8 mouse cellular contexts compared by ENCODE assay signal in genomic region chr10:62508459-62508858, GRCm38 (mm10). TPM values are rescaled to one million over a fixed set of nuclear protein-coding genes. Genes with fewer than 3 reads are reported as not detected.
DNase-seq lines count a peak whose midpoint lies in the region; ATAC-seq and TF ChIP-seq lines count a peak whose summit lies in the region.

No protein-coding gene starts in this region.

- peaks cover 38% of the 10 kb centered on the region for H3K27me3 ChIP-seq in forebrain, embryonic 10.5 days (ENCODE audit: poor library complexity, severe bottlenecking)
- H3K27me3 ChIP-seq in hindbrain, embryonic 10.5 days (ENCODE audit: insufficient read depth, poor library complexity, severe bottlenecking), result peaks cover 29% of the 10 kb centered on the region
- peaks cover 23% of the 10 kb centered on the region for H3K27me3 ChIP-seq in limb, embryonic 13.5 days
- no peaks in the 10 kb centered on the region for H3K27me3 ChIP-seq in midbrain, postnatal 0 days (ENCODE audit: insufficient read depth, low read length)

- peak overlapping the region; percentile 64 for H3K4me2 ChIP-seq in limb, embryonic 13.5 days (replicated peaks)
- peak overlapping the region; percentile 47 for H3K4me2 ChIP-seq in midbrain, postnatal 0 days (ENCODE audit: low read depth, low read length, poor library complexity, severe bottlenecking)

- peak; percentile 21 to 41 for DNase-seq in spleen, adult 18-20 months
- no peak for DNase-seq in spleen, postnatal 36 days (ENCODE audit: low spot score in 2 of 2)
- no peak for DNase-seq in forebrain, embryonic 10.5 days (ENCODE audit: extremely low spot score, low spot score)
- DNase-seq in hindbrain, embryonic 10.5 days (ENCODE audit: low spot score), result peak; percentile 11
- DNase-seq in midbrain, postnatal 0 days (ENCODE audit: low spot score), result no peak
- no peak for DNase-seq in retina, embryonic 14.5 days (ENCODE audit: low spot score)
- no peak for DNase-seq in left cerebral cortex, adult 18-20 months (ENCODE audit: low spot score in 2 of 2)

- TF ChIP-seq CTCF in midbrain, postnatal 0 days (IDR thresholded peaks at IDR 0.05), result no peak

- peak overlapping the region; percentile 54 for H3K9ac ChIP-seq in limb, embryonic 13.5 days
- H3K9ac ChIP-seq in midbrain, postnatal 0 days (replicated peaks; ENCODE audit: low read length, poor library complexity, severe bottlenecking), result peak overlapping the region; percentile 39; the same call in 1 of the 2 replicates

- ATAC-seq in limb, embryonic 13.5 days (ENCODE audit: low FRiP score, low read depth), result no peak
- ATAC-seq in midbrain, postnatal 0 days (ENCODE audit: low FRiP score), result no peak

- H3K4me1 ChIP-seq in forebrain, embryonic 10.5 days, result peaks cover 10% of the 10 kb centered on the region
- H3K4me1 ChIP-seq in hindbrain, embryonic 10.5 days (replicated peaks), result peaks cover 11% of the 10 kb centered on the region
- 0 out of 2 replicates have a peak, but pooled peaks cover 8% of the 10 kb centered on the region for H3K4me1 ChIP-seq in limb, embryonic 13.5 days
- no peaks in the 10 kb centered on the region for H3K4me1 ChIP-seq in midbrain, postnatal 0 days (ENCODE audit: insufficient read depth, low read length)

- no peak overlapping the region for H3K27ac ChIP-seq in forebrain, embryonic 10.5 days
- H3K27ac ChIP-seq in hindbrain, embryonic 10.5 days, result no peak overlapping the region
- H3K27ac ChIP-seq in limb, embryonic 13.5 days, result no peak overlapping the region
- H3K27ac ChIP-seq in midbrain, postnatal 0 days (ENCODE audit: low read depth, low read length), result no peak overlapping the region

- WGBS in forebrain, embryonic 10.5 days, result 10% methylated on average over 11 of the region's 11 CpGs
- WGBS in hindbrain, embryonic 10.5 days, result 8% methylated on average over 11 of the region's 11 CpGs
- 5% methylated on average over 11 of the region's 11 CpGs for WGBS in limb, embryonic 13.5 days
- WGBS in midbrain, postnatal 0 days, result 9% methylated on average over 11 of the region's 11 CpGs

- H3K4me3 ChIP-seq in forebrain, embryonic 10.5 days, result peak overlapping the region; percentile 43
- peak overlapping the region; percentile 43 for H3K4me3 ChIP-seq in hindbrain, embryonic 10.5 days
- peak overlapping the region; percentile 37 for H3K4me3 ChIP-seq in limb, embryonic 13.5 days
- H3K4me3 ChIP-seq in midbrain, postnatal 0 days (ENCODE audit: low read depth, low read length), result peak overlapping the region; percentile 12; the same call in 1 of the 2 replicates

- H3K9me3 ChIP-seq in forebrain, embryonic 10.5 days, result no peaks in the 10 kb centered on the region
- H3K9me3 ChIP-seq in hindbrain, embryonic 10.5 days, result no peaks in the 10 kb centered on the region
- H3K9me3 ChIP-seq in limb, embryonic 13.5 days, result no peaks in the 10 kb centered on the region
- no peaks in the 10 kb centered on the region for H3K9me3 ChIP-seq in midbrain, postnatal 0 days (ENCODE audit: low read length)

- H3K36me3 ChIP-seq in forebrain, embryonic 10.5 days (replicated peaks), result no peaks in the 10 kb centered on the region
- H3K36me3 ChIP-seq in hindbrain, embryonic 10.5 days, result no peaks in the 10 kb centered on the region
- no peaks in the 10 kb centered on the region for H3K36me3 ChIP-seq in limb, embryonic 13.5 days
- H3K36me3 ChIP-seq in midbrain, postnatal 0 days (ENCODE audit: insufficient read depth, low read length), result no peaks in the 10 kb centered on the region

RNA-seq across cellular contexts. Expression of gene Srgn, which starts 18.8 kb away (rescaled TPM):
- 2.3 and 3.0 TPM in 2 replicates for polyA plus RNA-seq in forebrain, embryonic 10.5 days (2016; fragmentation: Nextera tagmentation; extraction: Ambion mirVana)
- polyA plus RNA-seq in hindbrain, embryonic 10.5 days (2016; fragmentation: Nextera tagmentation; extraction: Ambion mirVana), result 3.6 and 3.7 TPM in 2 replicates
- polyA plus RNA-seq in limb, embryonic 13.5 days (2015; fragmentation: Nextera tagmentation; extraction: Ambion mirVana), result 10.0 and 11.9 TPM in 2 replicates
- 15.5 and 16.2 TPM in 2 replicates for total RNA-seq in midbrain, postnatal 0 days (2014; rRNA removed)
- polyA plus RNA-seq in midbrain, postnatal 0 days (2015; fragmentation: Nextera tagmentation; extraction: Ambion mirVana), result 19.3 and 23.5 TPM in 2 replicates
- 10 to 100 TPM in 1 of 2 experiments, 1 to 10 TPM in 1; 8.0 to 10.0 TPM for total RNA-seq in left cerebral cortex, adult 18-20 months (2021)

RNA-seq across cellular contexts. Expression of gene Vps26a, which starts 21.9 kb away (rescaled TPM):
- 93.4 and 96.5 TPM in 2 replicates for polyA plus RNA-seq in forebrain, embryonic 10.5 days (2016; fragmentation: Nextera tagmentation; extraction: Ambion mirVana)
- 78.4 and 90.2 TPM in 2 replicates for polyA plus RNA-seq in hindbrain, embryonic 10.5 days (2016; fragmentation: Nextera tagmentation; extraction: Ambion mirVana)
- 72.5 and 74.9 TPM in 2 replicates for polyA plus RNA-seq in limb, embryonic 13.5 days (2015; fragmentation: Nextera tagmentation; extraction: Ambion mirVana)
- 28.6 and 31.4 TPM in 2 replicates for total RNA-seq in midbrain, postnatal 0 days (2014; rRNA removed)
- polyA plus RNA-seq in midbrain, postnatal 0 days (2015; fragmentation: Nextera tagmentation; extraction: Ambion mirVana), result 41.8 and 42.6 TPM in 2 replicates
- total RNA-seq in left cerebral cortex, adult 18-20 months (2021), result 10 to 100 TPM; 49.5 to 51.0 TPM

RNA-seq across cellular contexts. Expression of gene Supv3l1, which starts 58.9 kb away (rescaled TPM):
- 30.2 and 33.4 TPM in 2 replicates for polyA plus RNA-seq in forebrain, embryonic 10.5 days (2016; fragmentation: Nextera tagmentation; extraction: Ambion mirVana)
- polyA plus RNA-seq in hindbrain, embryonic 10.5 days (2016; fragmentation: Nextera tagmentation; extraction: Ambion mirVana), result 27.9 and 28.8 TPM in 2 replicates
- 25.4 and 25.6 TPM in 2 replicates for polyA plus RNA-seq in limb, embryonic 13.5 days (2015; fragmentation: Nextera tagmentation; extraction: Ambion mirVana)
- total RNA-seq in midbrain, postnatal 0 days (2014; rRNA removed), result 23.4 and 26.6 TPM in 2 replicates
- 15.5 and 16.1 TPM in 2 replicates for polyA plus RNA-seq in midbrain, postnatal 0 days (2015; fragmentation: Nextera tagmentation; extraction: Ambion mirVana)
- total RNA-seq in left cerebral cortex, adult 18-20 months (2021), result 10 to 100 TPM; 22.0 to 23.7 TPM

RNA-seq across cellular contexts. Expression of gene 4930507D05Rik, which starts 59.2 kb away (rescaled TPM):
- polyA plus RNA-seq in forebrain, embryonic 10.5 days (2016; fragmentation: Nextera tagmentation; extraction: Ambion mirVana), result 0.64 and 0.69 TPM in 2 replicates
- 0.94 and 0.98 TPM in 2 replicates for polyA plus RNA-seq in hindbrain, embryonic 10.5 days (2016; fragmentation: Nextera tagmentation; extraction: Ambion mirVana)
- polyA plus RNA-seq in limb, embryonic 13.5 days (2015; fragmentation: Nextera tagmentation; extraction: Ambion mirVana), result 0.39 and 0.42 TPM in 2 replicates
- 1.7 and 2.7 TPM in 2 replicates for total RNA-seq in midbrain, postnatal 0 days (2014; rRNA removed)
- 1.2 and 1.5 TPM in 2 replicates for polyA plus RNA-seq in midbrain, postnatal 0 days (2015; fragmentation: Nextera tagmentation; extraction: Ambion mirVana)
- total RNA-seq in left cerebral cortex, adult 18-20 months (2021), result 1 to 10 TPM in 1 of 2 experiments, under 1 TPM in 1; 0.72 to 1.3 TPM

Comparison
In these comparisons a context has a peak if more than half of its experiments do, and no peak if none do; other contexts are left out.
1. DNase-seq: peak in spleen, adult 18-20 months (2 of 2) and hindbrain, embryonic 10.5 days (single experiment); none in spleen, postnatal 36 days (0 of 2), forebrain, embryonic 10.5 days (single experiment), midbrain, postnatal 0 days (single experiment), retina, embryonic 14.5 days (single experiment) and left cerebral cortex, adult 18-20 months (0 of 2).
2. Peak in every context shown above with its lines, with median percentiles within 50 percentile points of each other: H3K4me3 ChIP-seq.